Mouse (Mus musculus) limb, embryonic 15.5 days (tissue): Measurements from ENCODE around the gene Nmnat3. TPM values are rescaled to one million over a fixed set of nuclear protein-coding genes. Genes with fewer than 3 reads are reported as not detected.

Experiments used
- ATAC-seq: fragments of 200-750 bp; cut with Nextera tagmentation; 2 replicates; pipeline ENCODE4 v1.8.0; 2017; ENCODE audit warnings: low read depth, moderate TSS enrichment; ENCODE audit not compliant: insufficient number of reproducible peaks, low FRiP score, low TSS enrichment
- H3K27ac ChIP-seq: fragments of 300-500 bp; sonication (generic); 2 replicates; pipeline ENCODE4 v1.5.1; 2015; ENCODE audit warnings: moderate library complexity, mild to moderate bottlenecking, inconsistent platforms
- H3K27me3 ChIP-seq: fragments of 300-500 bp; sonication (generic); 2 replicates; pipeline ENCODE4 v1.6.1; 2015; ENCODE audit warnings: inconsistent platforms
- H3K36me3 ChIP-seq: fragments of 300-500 bp; sonication (generic); 2 replicates; pipeline ENCODE4 v1.6.1; 2015; ENCODE audit warnings: inconsistent platforms
- H3K4me1 ChIP-seq: fragments of 300-500 bp; sonication (generic); 2 replicates; pipeline ENCODE4 v1.6.1; 2015; ENCODE audit warnings: inconsistent platforms
- H3K4me2 ChIP-seq: fragments of 300-500 bp; sonication (generic); 2 replicates; pipeline ENCODE4 v1.6.1; 2015; ENCODE audit warnings: mild to moderate bottlenecking, inconsistent platforms
- H3K4me3 ChIP-seq: fragments of 300-500 bp; sonication (generic); 2 replicates; pipeline ENCODE4 v1.5.1; 2015; ENCODE audit warnings: mild to moderate bottlenecking, inconsistent platforms
- H3K9ac ChIP-seq: fragments of 300-500 bp; sonication (generic); 2 replicates; pipeline ENCODE4 v1.6.1; 2015; ENCODE audit warnings: inconsistent platforms
- H3K9me3 ChIP-seq: fragments of 300-500 bp; sonication (generic); 2 replicates; pipeline ENCODE4 v1.6.1; 2016; ENCODE audit warnings: inconsistent platforms
- WGBS: fragments of 180-500 bp; shearing (Covaris S2); methylation state at CpG from one replicate; pipeline ENCODE4 v1.1.7; 2015; 5-methylcytosine and 5-hydroxymethylcytosine counted together
- polyA plus RNA-seq: library from polyadenylated mRNA; unstranded; fragments of >200 nt; fragmentation: Nextera tagmentation; extraction: Ambion mirVana; gene quantifications from 2 replicates; pipeline ENCODE4 v1.2.1, GENCODE M21; 2015

Gene Nmnat3
- polyA plus RNA-seq, 1 experiment from 2014 or later: 5.4 TPM

DNA sequence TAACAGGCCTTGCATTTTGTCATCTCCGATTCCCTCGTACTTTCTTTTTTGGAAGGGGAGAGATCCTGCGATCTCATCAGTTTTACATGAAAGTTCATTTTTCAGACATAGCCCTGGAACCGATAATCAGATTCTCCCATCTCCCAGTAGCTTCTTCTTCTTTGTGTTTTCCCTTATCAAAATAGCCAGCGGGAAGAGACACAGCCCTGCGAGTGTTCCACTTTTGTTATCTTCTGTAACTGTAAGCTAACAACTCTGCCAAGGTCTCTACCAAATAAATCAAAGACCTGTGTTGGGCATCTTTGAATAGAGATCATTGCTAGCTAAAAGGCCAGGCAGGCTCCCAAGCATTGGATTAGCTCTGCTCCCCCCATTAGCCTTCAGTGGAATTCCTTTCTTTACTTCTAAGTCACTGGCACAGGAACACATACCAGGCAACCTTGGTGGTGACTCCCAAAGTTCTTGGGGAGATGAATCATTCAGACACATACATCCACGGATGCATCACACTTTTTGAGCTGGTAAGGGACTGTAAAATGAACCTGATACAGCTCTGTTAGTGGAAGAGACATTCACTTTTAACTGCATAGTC is 26.9 kb downstream of the Nmnat3 start:
- WGBS: 86% methylated on average over 7 of the region's 7 CpGs
- H3K4me1 ChIP-seq: 0 out of 2 replicates have a peak, but pooled peaks cover 3% of the 10 kb centered on the region
- no peak for ATAC-seq
- H3K4me2 ChIP-seq: no peak overlapping the region
- no peaks in the 10 kb centered on the region for H3K27me3 ChIP-seq
- H3K9ac ChIP-seq: no peak overlapping the region
- H3K4me3 ChIP-seq: no peak overlapping the region
- H3K9me3 ChIP-seq: no peaks in the 10 kb centered on the region
- no peaks in the 10 kb centered on the region for H3K36me3 ChIP-seq
- no peak overlapping the region for H3K27ac ChIP-seq

DNA sequence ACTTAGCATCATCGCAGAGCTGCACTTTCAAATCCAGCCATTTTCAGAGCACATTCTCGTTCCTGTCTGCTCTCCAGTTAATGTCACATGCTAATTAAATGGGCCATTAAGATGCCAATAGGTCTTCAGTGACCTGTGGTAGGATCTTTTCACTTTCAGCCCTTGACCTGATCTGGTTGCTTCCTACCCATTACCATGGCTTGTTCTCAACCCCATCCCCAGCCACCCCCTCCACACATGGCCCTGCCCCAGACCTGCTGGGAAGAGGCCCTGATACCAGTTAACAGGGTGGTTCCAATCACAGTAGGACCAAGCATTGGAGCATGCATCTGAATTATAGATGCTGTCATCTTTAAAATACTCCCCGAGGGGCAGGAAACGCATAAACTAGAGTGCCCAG is 30.7 kb downstream of the Nmnat3 start:
- Histone ChIP-seq H3K4me3 (no peak overlapping the region), H3K4me2 (no peak overlapping the region), H3K9me3 (no peaks in the 10 kb centered on the region), H3K27me3 (no peaks in the 10 kb centered on the region), H3K36me3 (no peaks in the 10 kb centered on the region), H3K9ac (no peak overlapping the region), H3K27ac (no peak overlapping the region), H3K4me1 (0 out of 2 replicates have a peak, but pooled peaks cover 3% of the 10 kb centered on the region)
- no peak for ATAC-seq
- WGBS: 53% methylated on average over 4 of the region's 4 CpGs

DNA sequence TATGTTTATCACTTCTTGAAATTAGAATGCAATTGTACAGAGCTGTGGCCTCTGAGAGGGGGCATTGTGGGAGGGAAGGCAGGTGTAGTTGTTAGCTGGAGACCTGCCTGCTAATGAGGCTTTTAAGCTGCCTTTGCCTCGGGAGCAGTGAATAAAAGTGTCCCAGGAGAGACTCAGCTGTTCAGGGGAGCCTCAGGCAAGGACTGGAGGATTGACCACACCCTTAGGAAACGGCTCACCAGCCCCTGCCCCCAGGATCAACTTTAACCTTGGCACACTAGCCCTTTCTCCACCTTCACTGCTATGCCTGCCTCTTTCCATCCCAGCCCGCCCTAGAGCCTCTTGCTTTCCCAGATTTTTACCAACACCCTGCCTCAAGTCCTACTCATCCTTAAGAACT is 31.6 kb downstream of the Nmnat3 start:
- H3K36me3 ChIP-seq: no peaks in the 10 kb centered on the region
- 24% methylated on average over 3 of the region's 3 CpGs for WGBS
- no peaks in the 10 kb centered on the region for H3K9me3 ChIP-seq
- 0 out of 2 replicates have a peak, but pooled peaks cover 3% of the 10 kb centered on the region for H3K4me1 ChIP-seq
- H3K27me3 ChIP-seq: no peaks in the 10 kb centered on the region
- H3K4me2 ChIP-seq: no peak overlapping the region
- no peak overlapping the region for H3K27ac ChIP-seq
- no peak overlapping the region for H3K4me3 ChIP-seq
- no peak overlapping the region for H3K9ac ChIP-seq
- ATAC-seq: no peak

DNA sequence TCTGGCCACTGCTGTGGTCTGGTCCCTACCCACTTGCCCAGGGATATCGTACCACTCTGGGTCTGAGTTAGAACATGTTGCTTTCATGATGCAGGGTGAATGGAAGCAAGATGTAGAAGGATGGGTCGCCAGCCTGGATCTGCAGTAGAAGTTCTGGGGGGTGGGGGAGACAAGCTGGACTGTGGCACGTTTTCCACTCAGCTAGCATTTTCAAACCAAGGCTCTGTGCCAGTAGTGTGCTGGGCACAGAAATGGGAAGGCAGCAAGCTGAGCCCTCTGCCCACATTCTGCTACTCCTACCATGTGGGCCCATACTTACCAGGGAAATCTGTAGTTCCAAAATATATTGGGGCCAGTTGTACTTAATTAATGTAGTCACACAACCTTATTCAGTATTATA is 33.5 kb downstream of the Nmnat3 start:
- Histone ChIP-seq H3K4me1 (0 out of 2 replicates have a peak, but pooled peaks cover 3% of the 10 kb centered on the region), H3K9me3 (no peaks in the 10 kb centered on the region), H3K27ac (no peak overlapping the region), H3K4me3 (no peak overlapping the region), H3K9ac (no peak overlapping the region), H3K4me2 (no peak overlapping the region), H3K36me3 (no peaks in the 10 kb centered on the region), H3K27me3 (no peaks in the 10 kb centered on the region)
- 80% methylated on average over 3 of the region's 3 CpGs for WGBS
- no peak for ATAC-seq

DNA sequence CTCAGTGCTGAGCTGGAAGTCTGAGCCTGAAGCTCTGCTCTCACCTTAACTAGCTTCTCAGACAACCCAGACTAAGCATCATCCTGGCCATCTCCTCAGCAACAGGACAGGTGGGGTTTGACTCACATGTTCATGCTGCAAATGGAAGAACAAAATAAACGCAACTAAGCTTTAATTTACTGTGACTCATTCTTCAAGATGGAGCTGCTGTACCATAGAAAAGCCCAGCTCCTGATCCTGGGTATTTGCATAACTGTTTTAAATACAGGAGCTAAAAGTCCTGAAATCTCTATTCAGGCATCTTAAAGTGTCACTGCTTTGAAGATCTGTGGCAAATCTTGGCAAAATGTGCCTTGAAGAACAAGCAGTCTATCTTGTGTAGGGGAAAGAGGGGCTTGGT is 38.9 kb downstream of the Nmnat3 start:
- no peaks in the 10 kb centered on the region for H3K27me3 ChIP-seq
- ATAC-seq: no peak
- 84% methylated on average over 1 of the region's 1 CpGs for WGBS

DNA sequence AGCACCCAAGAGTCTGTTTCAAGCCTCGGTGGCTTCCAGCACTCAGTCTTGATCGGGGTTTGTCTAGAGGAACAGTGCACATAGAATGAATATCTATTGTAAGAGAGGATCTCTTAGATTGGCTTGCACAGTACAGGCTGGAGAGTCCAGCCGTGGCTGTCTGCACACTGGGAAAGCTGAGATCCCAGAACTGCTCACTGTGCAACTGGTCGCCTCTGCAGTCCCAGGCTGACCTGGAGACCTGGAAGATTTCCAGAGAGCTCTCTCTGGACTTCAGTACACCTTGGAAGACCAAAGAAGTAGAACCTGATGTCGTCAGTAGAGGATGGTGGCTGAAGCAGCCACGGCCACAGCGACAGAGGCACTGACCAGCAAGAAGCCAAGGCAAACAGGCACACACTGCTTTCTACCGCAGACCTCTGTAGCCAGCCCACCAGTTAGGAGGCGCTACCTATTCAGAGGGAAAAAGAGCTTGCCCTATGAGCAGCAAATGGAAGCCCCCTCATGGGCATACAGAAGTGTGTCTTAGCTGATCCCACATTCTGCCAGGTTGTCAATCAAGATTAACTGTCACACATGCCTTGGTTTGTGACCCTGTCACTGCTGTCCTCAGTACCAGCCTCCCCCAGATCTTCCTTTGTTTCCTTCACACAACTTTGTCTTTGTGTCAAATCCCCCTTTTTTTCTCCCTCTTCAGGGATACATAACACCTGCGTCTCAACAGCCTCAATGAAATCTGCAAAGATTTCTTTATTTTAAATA is 41.4 kb downstream of the Nmnat3 start:
- 90% methylated on average over 10 of the region's 10 CpGs for WGBS
- H3K4me3 ChIP-seq: no peak overlapping the region
- H3K4me1 ChIP-seq: peaks cover 11% of the 10 kb centered on the region; the same call in 1 of the 2 replicates
- no peaks in the 10 kb centered on the region for H3K9me3 ChIP-seq
- no peak overlapping the region for H3K27ac ChIP-seq
- no peaks in the 10 kb centered on the region for H3K36me3 ChIP-seq
- ATAC-seq: no peak
- H3K27me3 ChIP-seq: no peaks in the 10 kb centered on the region
- H3K4me2 ChIP-seq: no peak overlapping the region
- no peak overlapping the region for H3K9ac ChIP-seq

More for the DNA sequence above, 38.9 kb downstream of the Nmnat3 start:
- H3K27ac ChIP-seq: no peak overlapping the region
- H3K4me2 ChIP-seq: no peak overlapping the region
- no peaks in the 10 kb centered on the region for H3K36me3 ChIP-seq
- H3K4me3 ChIP-seq: no peak overlapping the region
- H3K4me1 ChIP-seq: peaks cover 11% of the 10 kb centered on the region; the same call in 1 of the 2 replicates
- H3K9me3 ChIP-seq: no peaks in the 10 kb centered on the region
- H3K9ac ChIP-seq: no peak overlapping the region

DNA sequence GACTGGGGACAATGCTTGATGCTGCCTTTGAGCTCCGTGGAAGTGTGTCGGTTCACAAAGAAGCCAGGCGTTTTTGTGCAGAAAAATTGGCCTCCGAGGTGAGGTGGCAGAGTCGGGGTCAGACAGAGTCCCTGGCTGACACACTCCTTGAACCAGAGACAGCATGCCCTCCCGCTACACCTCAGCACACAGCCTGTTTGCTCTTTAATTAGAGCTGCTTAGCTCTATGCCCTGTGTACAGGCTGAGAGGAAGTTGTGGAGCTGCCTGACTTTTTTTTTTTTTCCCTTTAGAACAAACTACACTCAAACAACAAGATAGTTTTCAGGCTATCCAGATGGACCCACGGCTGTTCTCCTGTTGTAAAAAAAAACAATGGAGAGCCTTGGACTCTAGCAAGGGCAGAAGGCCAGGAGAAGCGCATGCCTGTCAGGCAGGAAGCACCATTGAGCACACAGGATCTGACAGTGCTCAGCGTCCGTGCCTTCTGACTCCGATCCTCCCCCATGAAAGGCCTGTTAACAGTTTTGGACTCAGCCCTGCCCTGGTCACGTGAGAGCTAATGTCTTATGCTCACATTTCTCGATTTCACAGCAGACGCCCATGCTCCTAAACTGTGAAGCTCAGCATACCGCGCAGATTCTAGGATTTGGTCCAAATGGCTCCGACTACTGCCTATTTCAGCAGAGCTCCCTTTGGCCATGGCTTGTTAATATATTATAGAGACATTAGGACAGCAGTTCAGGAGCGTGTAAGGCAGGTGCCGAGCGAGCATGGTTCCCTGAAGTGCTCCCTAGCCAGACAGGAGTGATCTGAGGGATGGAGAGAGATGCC is 42.3 kb downstream of the Nmnat3 start:
- peak; percentile 77 for ATAC-seq
- Histone ChIP-seq H3K9ac (no peak overlapping the region), H3K36me3 (no peaks in the 10 kb centered on the region), H3K27ac (no peak overlapping the region), H3K4me2 (peak overlapping the region; percentile 4; the same call in 1 of the 2 replicates), H3K27me3 (no peaks in the 10 kb centered on the region), H3K4me1 (peaks cover 11% of the 10 kb centered on the region; the same call in 1 of the 2 replicates), H3K4me3 (no peak overlapping the region), H3K9me3 (no peaks in the 10 kb centered on the region)
- WGBS: 41% methylated on average over 20 of the region's 20 CpGs

DNA sequence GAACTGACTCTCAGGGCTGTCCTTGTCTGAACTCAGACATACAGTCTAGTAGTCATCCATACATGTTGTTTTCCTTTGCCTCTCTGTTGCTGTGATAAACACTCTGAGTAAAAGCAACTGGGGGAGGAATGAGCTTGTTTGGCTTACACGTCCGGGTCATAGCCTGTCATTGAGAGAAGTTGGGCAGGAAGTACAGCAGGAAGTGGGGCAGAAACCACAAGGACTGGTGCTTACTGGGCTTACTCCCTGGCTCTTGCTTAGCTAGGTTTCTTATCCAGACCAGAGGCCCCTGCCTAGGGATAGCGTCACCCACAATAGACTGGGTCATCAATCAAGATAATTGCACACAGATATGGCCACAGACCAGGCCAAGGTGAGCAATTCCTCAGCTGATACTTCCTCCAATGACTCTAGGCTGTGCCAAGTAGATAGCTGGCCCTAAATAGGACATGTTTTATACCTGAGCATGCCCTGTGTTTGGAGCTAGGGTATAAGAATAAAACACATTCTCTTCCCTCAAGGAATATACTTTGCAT is 46.1 kb downstream of the Nmnat3 start:
- Histone ChIP-seq H3K4me2 (no peak overlapping the region), H3K36me3 (no peaks in the 10 kb centered on the region), H3K27me3 (no peaks in the 10 kb centered on the region), H3K9me3 (no peaks in the 10 kb centered on the region), H3K4me3 (no peak overlapping the region), H3K27ac (no peak overlapping the region), H3K4me1 (peaks cover 11% of the 10 kb centered on the region), H3K9ac (no peak overlapping the region)
- no peak for ATAC-seq
- 61% methylated on average over 3 of the region's 3 CpGs for WGBS

DNA sequence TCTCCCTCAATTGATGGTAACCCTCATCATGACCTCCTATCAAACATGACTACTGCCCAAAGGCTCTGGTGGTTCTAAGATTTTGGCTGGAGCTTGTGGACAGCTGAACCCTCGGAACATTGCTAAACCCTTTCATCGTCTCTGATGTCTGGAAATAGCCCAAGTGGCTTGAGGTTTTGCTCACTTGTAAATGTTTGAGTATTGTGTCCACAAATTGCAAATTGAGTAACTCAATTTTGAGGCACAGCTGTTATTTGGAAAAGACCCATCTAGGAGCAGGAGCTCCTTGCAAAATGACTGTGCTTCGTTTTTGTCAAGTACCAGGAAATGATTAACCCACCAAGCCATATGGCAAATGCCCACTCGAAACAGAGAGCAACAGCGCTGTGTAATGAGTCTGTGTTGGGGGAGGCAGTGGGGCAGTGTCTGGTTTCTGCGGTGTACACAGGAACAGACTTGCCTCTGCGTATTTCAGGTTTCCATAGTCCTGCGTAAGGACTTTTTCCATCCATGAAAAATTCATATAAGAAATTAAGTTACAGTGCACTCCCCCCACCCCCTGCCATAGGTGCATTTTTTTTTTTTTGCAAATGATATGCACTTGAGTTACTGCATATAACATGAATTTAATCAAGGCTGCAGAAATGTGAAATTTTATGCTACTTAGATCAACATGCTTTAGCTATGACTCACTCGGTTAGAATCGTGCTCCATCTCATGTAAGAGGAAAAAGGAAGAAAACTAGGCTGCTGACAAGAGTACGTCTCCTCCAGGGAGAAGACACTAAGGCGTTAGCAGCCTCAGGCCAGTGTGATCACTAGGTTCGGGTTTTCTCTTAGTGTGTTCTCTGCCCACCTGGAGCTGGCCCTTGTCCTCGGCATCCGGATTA is 50.9 kb downstream of the Nmnat3 start:
- ATAC-seq: no peak
- Histone ChIP-seq H3K4me2 (no peak overlapping the region), H3K36me3 (no peaks in the 10 kb centered on the region), H3K4me1 (peaks cover 9% of the 10 kb centered on the region; the same call in 1 of the 2 replicates), H3K27me3 (no peaks in the 10 kb centered on the region), H3K27ac (no peak overlapping the region), H3K4me3 (no peak overlapping the region), H3K9ac (no peak overlapping the region), H3K9me3 (no peaks in the 10 kb centered on the region)
- WGBS: 33% methylated on average over 15 of the region's 15 CpGs

DNA sequence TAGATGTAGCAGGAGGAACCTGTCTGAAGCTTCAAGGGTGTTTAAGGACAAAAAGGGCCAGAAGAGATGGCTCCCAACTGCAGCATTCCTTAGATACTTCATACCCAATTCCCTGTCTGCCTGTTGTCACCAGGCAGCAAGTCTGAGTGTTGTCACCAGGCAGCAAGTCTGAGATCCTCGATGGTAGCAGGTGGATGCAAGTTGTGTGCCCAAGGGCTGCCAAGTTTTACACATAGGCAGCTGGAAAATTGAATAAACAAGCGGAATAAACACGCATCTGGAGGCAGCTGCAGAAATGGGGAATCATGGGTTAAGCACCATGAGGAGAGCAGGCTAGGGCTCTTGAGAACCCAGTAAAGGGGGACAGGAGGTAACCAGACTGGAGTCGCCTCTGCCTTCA is 52.7 kb downstream of the Nmnat3 start:
- peaks cover 9% of the 10 kb centered on the region; the same call in 1 of the 2 replicates for H3K4me1 ChIP-seq
- H3K9me3 ChIP-seq: no peaks in the 10 kb centered on the region
- no peak overlapping the region for H3K4me3 ChIP-seq
- no peak for ATAC-seq
- no peak overlapping the region for H3K27ac ChIP-seq
- H3K36me3 ChIP-seq: no peaks in the 10 kb centered on the region
- 67% methylated on average over 4 of the region's 4 CpGs for WGBS
- H3K4me2 ChIP-seq: no peak overlapping the region
- no peak overlapping the region for H3K9ac ChIP-seq
- no peaks in the 10 kb centered on the region for H3K27me3 ChIP-seq

DNA sequence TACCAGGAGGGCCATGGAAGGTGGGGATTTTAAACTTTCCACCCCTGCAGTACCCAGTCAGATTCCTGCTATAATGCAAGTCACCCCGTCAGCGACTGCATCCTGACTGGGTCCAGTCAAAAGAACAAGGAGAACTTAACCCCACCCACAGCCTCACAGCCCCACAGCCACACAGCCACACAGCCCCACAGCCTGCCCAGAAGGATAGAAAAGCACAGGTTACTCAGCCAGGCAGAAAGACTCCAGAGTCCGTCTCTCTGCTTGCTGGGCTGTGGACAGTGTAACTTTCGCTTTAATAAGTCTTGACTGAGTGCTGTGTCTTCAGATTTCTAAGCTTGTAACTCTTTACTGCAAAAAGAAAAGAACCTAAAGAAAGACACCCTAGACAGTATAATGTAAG is 53.2 kb downstream of the Nmnat3 start:
- H3K4me1 ChIP-seq: peaks cover 9% of the 10 kb centered on the region; the same call in 1 of the 2 replicates
- H3K9ac ChIP-seq: no peak overlapping the region
- H3K27me3 ChIP-seq: no peaks in the 10 kb centered on the region
- no peaks in the 10 kb centered on the region for H3K36me3 ChIP-seq
- H3K27ac ChIP-seq: no peak overlapping the region
- 60% methylated on average over 4 of the region's 4 CpGs for WGBS
- no peak overlapping the region for H3K4me2 ChIP-seq
- ATAC-seq: no peak
- no peaks in the 10 kb centered on the region for H3K9me3 ChIP-seq
- H3K4me3 ChIP-seq: no peak overlapping the region
